Mouse (Mus musculus) testis, postnatal 10 days (tissue): ENCODE measurements around the gene Utrn.

Experiments used
- DNase-seq: peaks from one replicate; pipeline ENCODE4 v3.0.0; 2021; ENCODE audit warnings: low spot score

Gene Utrn

DNA sequence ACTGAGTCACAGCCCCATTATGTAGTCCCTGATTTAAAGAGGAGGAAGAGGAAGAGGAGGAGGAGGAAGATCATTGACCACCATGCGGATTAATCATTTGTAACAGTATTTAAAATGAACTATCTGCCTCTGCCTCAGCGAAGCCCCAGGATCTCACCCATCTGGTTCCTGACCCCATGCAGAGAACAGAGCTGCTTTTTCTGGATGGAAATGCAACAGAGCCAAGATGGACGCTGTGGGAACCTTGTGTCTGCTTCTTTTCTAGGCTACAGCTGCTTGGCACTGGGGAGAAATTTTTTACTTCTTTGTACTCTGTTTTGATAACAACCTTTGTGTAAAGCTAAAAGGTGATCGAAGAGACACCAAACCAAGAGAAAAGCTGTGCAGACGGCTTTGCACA is 137.7 kb downstream of the Utrn start:
- no peak for DNase-seq

DNA sequence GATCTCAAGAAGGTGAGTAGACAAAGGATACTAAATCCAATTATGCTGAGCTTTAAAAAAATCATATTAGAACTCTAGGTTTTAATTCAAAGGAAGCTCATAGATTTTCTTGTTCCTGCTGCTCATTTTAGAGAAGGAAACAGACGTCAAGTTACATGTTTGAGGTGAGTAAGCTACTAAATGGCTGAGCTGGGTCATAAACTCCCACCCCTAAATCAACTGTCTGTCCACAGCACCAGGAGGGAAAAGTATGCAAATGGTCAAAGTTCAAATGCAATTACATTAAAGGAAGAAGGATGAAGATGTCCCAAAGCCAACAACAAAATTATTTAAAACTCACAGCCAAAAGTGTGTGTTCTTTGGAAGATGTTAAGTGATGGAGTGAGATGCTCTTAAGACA is 139.5 kb downstream of the Utrn start:
- no peak for DNase-seq

DNA sequence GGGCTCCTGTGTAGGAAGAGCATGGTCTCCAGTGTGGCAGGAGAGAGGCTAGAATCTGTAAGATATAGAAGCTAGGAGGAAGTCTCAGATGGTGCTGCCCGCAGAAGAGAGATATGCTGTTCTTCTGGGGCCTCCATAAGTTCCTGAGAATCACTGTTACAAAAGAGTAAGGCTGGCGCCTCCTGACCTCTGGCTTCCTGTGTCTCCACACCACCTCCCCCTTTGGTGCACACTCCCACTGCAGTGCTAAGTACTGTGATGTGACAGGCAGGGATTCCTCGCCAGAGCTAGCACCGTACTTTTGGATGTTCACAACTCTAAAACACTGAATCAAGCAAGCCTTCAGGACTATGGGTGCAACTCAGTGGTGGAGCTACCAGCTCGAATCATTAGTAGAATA is 140.1 kb downstream of the Utrn start:
- no peak for DNase-seq

DNA sequence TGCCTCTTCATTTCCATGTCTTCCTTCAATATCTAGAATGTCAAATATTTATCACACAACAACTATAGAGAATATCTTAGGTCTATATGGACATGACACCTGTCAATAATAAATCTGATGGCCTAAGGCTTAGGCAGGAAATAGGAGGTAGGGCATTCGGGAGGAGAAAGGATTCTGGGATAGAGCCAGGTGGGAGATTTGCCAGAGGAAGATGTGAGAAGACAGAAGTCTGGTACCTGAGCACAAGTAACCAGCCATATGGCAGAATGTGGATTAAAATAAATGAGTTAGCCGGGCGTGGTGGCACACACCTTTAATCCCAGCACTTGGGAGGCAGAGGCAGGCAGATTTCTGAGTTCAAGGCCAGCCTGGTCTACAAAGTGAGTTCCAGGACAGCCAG is 141.3 kb downstream of the Utrn start:
- DNase-seq: no peak

DNA sequence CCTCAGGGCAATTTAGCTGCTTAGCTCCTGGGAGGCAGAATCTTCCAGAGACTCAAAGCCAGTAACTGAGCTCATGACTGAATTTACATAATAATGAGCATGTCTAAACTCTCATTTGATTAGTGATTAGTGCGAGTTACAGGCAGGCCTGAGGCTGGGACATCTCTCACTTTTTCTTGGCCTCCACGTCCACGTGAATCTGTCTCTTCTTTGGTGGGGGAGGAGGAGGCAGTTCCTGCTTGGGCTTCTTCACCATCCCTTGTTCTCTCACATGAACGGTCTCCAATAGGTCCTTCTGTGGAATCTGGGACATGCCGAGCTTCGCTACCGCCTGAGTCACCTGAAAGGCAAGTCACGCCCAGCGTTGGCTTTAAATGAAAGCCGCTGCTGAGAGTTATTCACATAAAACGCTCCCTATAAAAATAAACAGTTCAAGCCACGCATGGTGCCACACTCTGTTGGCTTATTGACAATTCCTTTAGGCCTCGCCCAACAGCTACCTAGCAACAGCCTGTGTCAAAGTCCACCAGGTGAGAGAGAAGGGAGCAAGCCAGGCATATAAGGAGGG is 143.0 kb downstream of the Utrn start:
- DNase-seq: no peak

DNA sequence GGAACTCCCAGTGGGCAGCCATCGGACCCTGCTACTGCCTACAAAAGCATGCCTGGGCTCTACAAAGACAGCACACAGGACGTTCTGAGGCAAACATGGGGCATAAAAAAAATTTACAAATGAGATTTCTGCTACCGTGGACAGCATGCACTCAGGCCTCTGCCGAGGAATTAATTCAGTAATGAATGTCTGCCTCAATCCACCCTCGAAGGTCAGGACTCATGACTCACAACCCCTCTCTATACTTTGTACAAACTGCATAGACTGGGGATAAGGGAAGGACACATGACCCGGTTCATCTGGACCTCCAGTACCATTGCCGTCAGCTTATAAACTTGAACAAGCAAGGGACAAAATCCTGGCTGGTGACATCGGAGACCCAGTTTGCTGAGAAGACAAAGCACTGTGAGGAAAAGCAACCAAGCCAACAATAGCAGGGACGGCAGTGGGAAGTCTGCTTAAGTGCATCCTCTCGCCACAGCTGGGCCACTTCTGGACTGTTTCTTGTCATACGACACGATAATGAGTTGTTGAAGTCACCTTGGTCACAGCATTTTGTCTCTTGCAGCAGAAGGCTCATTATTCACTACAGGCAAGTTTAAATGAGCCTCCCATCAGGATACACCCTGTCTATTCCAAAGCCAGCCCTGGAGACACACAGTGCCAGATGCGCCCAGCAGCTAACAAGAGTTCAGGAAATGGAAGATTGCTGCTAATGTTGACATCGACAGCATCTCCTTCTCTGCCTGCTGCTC is 144.7 kb downstream of the Utrn start:
- no peak for DNase-seq

- DNase-seq: no peak
These were observed 145.9 kb downstream of the Utrn start for GRCm38 (mm10) chr10:12723269-12723668.

- DNase-seq: no peak
These were observed 147.1 kb downstream of the Utrn start for GRCm38 (mm10) chr10:12722111-12722510.

GRCm38 (mm10) chr10:12718386-12718785 is 150.8 kb downstream of the Utrn start:
- DNase-seq: no peak

DNA sequence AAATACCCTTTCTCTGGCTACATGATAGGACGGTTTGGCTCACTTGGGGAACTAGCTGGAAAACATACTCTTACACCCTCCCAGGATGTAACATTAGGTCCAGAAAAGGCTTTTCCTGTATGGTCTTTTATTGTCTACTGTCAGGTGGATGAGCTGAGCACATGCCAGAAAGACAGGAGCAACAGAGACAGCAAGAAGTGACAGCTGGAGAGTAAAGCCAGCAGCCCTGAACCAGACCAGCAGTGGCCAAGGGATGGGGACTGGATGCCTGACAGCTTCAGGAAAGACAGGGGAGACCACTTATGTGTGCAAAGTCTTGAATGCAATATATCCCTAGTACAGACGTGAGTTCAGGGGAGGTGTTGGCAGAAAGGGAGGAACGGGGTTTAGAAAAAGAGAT is 151.8 kb downstream of the Utrn start:
- no peak for DNase-seq

DNA sequence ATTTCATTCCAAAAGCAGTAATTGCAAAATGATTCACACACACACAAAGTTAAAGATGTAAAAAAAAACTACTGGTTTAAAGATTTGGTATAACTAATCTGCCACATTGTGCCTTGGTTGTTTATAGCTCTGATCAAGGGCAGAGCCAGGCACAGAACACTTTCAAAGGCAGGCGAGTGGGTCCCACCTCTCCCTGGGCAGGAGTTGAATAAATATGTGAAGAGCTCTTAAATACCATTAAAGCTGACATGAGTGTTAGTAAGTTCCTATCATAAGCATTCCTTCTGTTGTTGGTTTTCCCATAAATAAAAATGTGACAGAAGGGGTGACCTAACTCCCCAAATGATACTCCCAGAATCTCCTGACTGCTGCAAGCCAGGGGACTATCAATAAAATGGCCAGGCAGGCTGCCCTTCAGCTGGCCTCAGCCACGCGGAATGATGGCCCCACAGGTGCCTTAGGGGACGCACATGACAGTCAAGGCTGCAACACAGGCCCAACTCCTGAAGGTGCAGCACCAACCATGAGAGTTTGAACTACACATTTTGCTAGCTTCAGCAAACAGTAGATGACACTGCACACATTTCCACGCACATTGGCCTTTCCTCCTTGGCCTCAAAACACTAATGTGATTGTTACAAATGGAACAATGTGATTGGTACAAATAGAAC is 152.4 kb downstream of the Utrn start:
- no peak for DNase-seq

DNA sequence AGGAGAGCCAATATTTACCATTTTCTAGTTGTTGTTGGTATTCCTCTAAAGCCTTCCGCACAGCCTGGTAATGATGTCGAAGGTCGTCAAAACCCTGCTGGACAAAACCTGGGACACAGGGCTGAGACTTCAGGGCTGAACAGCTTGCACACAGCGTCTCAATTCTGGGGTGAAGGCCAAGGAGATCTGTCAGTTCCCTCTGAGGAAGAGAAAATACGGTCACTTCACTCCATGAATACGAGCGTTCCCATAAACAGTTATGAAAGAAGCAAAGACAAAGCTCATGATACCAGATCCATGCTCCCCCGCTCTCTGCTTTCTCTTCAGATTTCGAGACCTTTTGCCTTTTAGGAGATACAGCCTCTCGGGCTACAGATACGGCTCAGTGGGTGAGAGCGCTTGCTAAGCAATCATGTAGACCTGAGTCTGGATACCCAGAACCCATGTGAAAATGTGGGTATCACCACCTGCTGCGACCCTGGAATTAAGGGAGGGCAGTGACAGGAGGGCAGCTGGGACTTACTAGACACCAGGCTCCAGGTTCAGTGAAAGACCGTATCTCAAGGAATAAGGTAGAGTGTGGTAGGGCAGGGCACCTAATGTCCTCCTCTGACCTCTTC is 155.8 kb downstream of the Utrn start:
- no peak for DNase-seq

DNA sequence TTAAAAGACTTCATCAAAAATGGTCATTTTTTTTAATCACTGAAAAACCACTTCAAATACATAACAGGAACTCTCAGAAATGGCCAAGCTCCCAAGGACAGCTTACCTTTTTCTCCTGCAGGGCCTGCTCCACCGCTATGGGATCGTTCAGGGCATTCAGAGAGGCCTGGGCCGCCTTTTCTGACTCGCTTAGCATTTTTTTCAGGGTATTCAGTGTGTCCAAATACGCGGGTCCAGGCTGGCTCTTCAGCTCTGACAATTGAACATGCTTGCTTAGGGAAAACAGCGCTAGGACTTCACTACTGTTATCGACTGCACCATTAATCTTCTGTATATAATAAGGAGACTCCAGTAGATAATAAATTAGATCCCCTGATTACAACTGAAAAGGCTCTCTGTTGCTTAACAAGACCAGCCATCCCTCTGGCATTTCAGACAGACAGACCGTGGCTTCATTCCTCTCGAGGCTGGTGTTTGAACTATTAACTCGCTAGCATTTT is 157.8 kb downstream of the Utrn start:
- DNase-seq: no peak

DNA sequence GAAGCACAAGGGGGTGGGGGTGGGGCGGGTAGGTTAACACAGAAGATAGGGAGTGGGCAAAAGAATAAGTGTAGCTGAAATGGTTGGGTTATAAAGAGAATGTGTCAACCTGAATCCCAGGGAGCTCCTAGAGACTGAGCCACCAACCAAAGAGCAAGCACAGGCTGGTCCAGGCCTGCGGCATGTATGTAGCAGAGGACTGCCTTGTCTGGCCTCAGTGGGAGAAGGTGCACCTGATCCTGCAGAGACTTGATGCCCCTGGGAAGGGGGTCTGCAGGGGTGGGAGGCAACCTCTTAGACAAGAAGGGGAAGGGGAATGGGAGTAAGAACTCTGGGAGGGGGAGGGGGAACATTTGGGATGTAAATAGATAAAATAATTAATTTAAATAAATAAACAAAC is 162.6 kb downstream of the Utrn start:
- no peak for DNase-seq

DNA sequence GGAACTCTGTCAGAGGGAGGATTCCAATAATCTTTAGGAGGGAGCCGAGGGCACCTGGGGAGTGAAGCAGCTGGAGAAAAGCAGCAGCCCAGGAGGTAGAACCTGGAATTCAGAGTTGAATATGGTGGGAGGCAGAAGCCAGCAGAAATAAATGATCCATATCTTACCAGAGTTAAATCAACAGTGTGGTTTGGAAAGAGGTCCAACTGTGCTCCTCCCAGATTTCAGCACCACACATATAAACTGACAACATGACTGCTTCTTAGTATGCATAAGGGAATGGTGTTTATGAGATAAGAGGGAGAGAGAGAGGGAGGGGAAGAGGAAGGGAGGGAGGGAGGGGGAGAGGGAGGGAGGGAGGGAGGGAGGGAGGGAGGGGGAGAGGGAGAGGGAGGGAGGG is 163.2 kb downstream of the Utrn start:
- no peak for DNase-seq

DNA sequence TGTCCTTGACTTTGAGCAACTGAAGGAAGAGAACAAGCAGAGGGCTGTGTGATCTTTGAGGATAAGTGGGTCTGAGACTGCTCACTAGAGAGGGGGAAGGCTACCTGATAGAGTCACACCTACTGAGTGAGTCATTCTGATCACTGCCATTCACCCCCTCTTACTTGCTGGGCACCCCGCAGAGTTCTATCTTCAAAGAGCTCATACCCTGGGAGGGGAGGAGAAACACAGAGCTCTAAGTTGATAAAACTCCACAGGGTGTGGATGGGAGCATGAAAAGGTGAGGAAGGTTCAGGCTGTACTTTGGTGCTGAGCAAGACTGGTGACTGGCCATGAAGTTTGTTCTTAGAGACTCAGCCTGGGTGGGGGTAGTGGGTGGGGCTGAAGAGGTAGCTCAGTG is 164.9 kb downstream of the Utrn start:
- no peak for DNase-seq

DNA sequence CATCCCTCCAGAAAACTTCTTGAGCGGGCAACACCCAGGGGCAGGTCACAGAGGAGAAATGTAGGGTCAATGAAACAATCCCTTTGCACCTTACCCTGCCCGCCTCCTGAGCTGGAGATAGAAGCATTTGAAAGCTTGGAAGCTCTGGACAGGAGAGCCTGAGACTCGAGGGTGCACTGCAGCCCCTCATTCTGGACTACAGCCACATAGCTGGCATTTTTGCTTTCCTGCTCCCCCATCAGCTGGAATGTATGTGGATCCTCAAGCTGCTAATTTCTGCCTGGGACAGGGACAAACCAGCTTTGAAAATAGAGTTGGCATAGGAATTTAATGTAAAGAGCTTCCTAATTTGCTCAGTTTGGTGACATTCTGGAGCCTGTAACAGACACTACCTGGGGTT is 165.6 kb downstream of the Utrn start:
- DNase-seq: no peak

GRCm38 (mm10) chr10:12702140-12702539 is 167.0 kb downstream of the Utrn start:
- DNase-seq: no peak

GRCm38 (mm10) chr10:12701694-12702093 is 167.5 kb downstream of the Utrn start:
- DNase-seq: no peak

DNA sequence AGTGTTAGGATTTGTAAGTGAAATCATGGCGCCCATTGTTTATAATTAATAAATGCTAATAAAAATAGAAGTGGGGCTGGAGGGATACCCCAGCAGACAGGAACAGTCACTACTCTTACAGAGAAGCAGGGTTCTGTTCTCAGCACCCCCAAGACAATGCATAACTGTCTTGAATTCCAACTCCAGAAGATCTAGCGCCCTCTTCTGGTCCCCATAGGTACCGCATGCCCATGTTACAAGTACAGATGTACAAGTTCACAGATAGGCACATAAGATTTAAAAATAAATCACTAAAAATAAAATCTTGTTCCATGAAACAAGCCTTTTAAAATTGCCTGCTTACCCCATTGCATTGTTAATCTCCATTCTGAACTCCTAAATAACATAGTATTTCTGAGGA is 168.6 kb downstream of the Utrn start:
- peak; percentile 56 for DNase-seq

DNA sequence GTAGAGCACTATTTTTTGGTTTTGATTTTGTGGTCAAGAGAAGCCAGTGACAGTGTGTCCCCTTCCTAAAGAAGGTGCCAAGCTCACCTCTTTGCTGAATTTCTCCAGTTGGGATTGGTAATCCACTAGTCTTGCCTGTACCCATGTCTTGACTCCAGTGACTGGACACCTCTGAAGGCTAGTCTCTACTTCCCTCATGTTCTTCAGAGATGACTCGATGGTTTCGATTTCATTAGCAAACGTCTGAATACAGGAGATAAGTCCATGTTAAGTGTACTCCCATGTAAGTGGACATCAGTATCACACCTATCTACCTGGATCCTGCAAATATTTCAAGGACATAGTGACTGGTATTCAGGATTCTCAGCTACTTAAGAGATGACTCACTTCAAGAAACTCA is 171.3 kb downstream of the Utrn start:
- DNase-seq: no peak

DNA sequence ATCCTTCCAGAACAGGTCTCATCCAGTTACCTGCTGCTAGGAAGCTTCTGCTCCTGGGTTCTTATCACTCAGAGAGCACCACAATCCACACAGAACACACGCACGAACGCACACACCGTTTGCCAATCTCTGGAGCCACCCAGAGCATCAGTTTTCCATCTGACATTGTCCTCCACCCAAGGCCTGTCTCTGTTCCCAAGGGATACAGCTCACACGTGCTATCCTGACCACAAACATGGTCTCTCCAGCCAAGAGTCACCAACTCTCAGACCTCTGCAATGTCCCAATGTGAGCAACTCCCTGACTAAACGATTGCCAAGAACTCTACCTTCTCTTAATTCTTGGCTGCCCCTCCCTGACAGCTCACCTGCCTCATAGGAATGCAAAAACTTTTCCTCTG is 172.5 kb downstream of the Utrn start:
- no peak for DNase-seq

DNA sequence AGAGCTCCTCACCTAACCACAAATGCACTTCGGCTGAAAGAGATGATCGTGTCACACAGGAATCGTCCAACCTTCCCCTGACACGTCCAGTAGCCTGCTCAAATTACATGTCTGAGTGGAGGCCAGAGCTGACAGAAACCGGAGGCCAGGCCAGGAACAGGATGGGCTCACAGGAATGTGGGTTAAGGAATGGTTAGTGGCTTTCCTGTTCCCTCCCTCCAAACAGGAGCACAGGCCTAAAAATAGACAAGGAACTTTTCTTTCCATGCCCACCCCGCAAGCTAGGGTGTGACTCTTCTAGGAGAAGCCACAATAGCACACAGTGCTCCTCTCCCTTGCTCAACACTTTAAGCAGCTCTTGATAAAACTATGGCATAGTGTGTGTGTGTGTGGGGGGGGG is 174.4 kb downstream of the Utrn start:
- no peak for DNase-seq
